Mouse (Mus musculus): ENCODE measurements around the gene Car15. TPM values are rescaled to one million over a fixed set of nuclear protein-coding genes. Genes with fewer than 3 reads are reported as not detected.

Car15 gene
- total RNA-seq (2021) = 1 to 10 TPM; 1.8 to 2.2 TPM
- long read RNA-seq, experiment 1 = 0 reads
- long read RNA-seq, experiment 2 = 0 reads

DNA sequence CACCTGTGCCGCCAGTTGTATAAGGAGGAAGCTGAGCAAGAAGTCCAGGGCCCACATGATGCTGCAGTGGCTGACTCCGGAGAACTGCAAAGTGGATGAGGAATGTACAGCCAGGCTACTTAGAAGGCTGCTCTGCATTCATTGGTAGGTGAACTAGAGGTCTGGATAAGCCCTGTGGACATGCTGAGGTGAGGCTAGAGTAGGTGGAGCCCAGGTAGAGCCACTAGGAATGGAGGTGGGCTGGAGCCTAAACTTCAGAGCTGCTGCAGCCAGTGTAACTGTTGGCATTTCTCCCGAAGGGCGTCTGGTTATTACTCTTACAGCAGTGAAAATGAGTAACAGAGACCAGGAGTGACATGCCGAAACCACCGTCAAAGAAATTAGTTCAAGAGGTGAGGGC is at the start of gene Car15:
Gene Car15 (minus strand): TSS at position 314 of the 400 bp plus-strand sequence.
- DNase-seq (ENCODE audit: low spot score in 2 of 2) = no peak

DNA sequence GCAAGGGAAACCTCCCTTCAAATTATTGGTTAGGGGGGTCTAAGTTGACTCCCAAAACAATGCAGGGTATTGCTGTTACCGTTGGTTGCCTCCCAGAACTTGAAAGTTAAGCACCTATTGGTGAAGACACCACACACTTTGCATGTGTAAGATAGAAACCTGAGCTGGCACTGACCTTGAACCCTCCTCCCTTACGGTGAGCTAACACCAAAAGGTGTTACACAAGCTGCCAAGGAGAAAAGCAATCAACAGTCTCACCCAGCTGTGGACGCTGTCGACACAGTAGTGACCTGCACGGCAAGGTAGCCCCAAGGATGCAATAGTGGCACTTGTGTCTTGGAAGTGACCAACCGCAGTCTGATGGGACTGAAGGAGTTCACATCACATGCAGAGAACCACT is 46.0 kb upstream of the Car15 start:
- DNase-seq (ENCODE audit: low spot score in 2 of 2) = no peak

DNA sequence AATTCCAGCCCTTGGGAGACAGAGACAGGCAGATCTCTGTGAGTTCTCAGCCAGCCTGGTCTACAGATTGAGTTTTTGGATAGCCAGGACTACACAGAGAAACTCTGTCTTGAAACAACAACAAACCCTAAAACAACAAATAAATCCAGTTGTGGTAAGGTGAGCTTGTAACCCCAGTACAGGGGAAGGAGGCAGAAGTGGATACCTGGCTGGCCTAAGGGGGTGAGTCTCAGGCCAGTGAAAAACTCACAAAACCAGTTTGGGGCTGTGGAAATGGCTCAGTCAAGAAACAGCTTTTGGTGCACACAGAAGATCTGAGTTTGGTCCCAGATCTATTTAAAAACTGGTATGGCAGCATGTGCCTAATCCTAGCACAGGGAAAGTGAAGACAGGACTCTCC is 44.0 kb upstream of the Car15 start:
- no peak for DNase-seq (ENCODE audit: low spot score in 2 of 2)

DNA sequence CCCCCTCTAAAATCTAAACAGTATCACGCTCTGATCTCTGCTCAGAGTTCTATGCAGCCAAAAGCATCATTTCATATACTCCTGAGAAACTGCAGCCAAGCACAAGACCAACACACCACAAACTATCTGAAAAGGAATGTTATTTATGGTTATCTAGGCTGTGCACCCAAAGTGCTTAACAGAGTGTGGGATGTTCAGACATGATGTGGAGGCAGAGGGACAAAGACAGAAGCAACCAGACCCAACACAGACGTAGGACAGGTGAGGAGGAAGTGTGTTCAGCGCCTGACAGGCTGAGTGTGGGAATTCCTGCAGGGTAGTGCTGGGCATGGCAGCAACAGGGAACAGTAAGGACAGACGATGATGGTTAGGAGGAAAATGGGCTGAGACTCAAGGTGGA is 41.4 kb upstream of the Car15 start:
- no peak for DNase-seq (ENCODE audit: low spot score in 2 of 2)

DNA sequence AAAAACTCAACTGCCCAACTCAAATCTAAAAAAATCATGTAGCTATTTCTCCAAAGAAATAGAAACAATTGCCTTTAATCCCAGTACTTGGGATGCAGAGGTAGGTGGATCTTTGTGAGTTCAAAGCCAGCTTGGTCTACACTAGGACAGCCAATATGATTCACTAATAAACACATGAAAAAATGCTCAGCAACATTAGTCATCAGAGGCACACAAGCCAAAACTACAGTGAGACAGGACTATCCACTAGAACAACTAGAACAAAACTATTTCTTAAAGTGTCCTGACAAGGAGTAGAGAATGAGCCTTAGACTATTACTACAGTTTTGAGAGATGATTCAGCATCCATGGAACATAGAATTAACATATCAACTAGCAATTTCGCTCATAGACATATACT is 37.9 kb upstream of the Car15 start:
- DNase-seq (ENCODE audit: low spot score in 2 of 2) = no peak

DNA sequence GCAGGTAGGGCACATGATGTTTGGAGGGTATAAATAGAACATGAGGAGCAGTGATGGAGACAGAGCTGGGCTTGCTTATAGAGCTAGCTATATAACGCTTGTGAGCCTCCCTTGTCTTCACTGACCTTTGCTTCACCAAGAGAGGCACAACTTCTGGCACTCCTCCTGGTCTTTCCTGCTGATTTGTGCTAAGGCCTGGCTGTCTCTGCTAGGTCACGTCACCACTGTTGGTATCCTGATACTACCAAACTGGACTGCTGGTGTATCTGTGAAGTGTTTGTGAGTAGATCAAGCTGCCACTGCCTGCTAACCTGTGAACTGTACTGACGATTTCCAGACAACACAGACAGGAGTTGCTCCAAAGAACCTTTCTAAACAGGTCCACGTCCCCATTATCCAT is 37.0 kb upstream of the Car15 start:
- DNase-seq (ENCODE audit: low spot score in 2 of 2) = no peak

DNA sequence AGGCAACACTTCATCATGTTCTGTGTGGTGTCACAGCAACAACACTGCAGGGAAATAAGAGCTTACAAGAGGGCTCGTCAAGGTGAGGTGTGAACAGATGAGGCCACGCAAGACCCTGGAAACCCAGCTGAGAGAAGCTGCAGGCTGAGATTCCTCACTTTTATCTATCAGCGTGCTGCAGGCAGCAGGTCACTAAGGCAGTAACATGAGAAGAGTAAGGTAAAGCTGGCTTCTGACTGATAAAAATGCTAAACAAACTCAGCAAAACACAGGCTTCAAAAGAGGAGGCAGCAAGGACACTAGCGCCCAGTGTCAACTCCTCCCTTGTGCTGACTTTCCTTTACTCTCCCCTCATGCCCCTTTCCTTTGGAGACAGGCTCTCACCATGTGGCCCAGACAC is 34.8 kb upstream of the Car15 start:
- DNase-seq (ENCODE audit: low spot score in 2 of 2) = no peak

DNA sequence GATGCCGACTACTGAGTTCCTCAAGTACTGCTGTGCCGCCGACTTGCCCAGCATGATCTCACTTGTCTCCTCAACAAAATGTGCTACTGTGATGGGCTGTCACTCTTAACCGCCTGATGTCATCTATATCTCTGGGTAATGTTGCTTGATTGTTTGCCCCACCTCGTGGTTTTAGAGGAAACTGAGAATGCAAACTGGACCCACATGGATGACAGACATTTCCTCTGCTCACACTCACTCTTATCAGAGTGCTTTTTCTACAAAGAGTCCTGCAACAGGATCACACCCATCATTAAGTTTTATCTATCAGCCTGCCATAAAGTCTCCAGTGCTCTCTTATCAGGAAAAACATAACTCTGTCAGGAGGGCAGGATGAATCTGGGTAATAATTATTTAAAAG is 33.1 kb upstream of the Car15 start:
- no peak for DNase-seq (ENCODE audit: low spot score in 2 of 2)

DNA sequence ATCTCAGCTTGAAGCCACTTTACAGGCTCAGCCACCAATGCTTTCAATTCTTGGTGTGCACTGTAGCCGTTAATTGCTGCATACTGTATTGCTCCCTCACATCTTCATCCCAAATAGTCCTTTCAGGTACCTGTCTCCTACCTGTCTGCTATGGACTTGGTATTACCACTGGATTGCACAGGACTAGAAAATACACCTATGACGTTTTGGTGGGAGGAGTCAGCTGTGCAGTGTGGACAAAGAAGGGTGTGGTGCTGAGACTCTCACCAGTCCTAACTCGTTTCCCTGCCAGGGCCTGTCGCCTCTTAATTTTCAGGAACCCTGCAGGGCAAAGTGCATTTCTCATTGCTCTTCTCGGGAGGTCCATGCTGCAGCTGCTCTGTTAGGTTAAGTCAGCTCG is 27.6 kb upstream of the Car15 start:
- no peak for DNase-seq (ENCODE audit: low spot score in 2 of 2)

DNA sequence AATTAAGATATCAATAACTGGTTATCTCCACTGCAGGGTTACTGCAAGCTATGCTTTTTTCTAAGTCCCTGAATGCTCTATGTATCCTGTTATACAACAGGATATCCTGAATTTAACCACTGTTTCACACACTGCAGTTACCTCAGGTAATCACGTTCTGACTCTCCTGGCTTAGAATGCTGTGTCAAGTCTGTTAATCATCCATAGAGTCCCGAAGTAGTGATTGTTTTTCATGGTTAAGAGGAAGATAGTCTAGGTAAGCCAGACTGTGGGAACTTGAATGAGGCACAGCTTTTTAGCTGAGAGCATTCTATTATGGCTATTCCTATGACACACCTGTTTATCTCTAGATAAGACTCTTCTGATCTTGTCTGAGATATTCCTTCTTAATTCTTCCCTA is 27.1 kb upstream of the Car15 start:
- no peak for DNase-seq (ENCODE audit: low spot score in 2 of 2)

DNA sequence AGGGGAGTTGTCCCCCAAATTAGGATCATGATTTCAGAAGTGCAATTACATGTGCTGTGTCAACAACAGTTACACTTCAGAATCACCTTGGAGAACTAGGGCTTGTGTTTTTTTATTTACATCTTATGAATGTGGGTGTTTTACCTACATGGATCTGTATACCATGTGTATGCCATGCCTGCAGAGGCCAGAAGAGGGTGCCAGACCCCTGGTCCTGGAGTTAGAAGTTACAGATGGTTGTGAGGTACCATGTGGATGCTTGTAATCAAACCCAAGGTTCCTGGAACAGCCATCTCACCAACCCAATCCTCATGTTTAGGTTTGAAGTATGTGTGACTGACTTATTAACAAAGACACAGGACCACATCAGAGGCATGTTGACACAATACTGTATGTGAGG is 20.4 kb upstream of the Car15 start:
- DNase-seq (ENCODE audit: low spot score in 2 of 2) = no peak

DNA sequence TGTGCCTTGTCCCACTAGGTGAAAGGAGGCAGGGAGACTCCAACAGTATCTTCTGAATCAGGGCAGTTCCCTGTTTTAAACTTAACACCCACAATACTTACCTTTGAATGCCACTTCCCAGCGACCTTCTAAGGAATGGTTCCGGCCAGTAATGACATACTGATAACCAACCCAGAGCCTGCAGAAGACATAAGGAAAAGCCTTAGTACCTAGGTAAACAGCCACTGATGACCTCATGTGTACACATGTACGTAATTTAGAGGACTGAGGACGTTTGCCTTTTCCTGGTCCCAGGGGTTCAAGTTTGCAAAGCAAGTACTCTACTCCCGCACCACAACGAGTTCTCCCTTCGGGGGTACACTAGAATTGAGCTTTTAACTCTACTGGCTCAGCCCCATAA is 19.0 kb upstream of the Car15 start:
- peak in 1 of 2 experiments; percentile 13 for DNase-seq (ENCODE audit: low spot score in 2 of 2)

DNA sequence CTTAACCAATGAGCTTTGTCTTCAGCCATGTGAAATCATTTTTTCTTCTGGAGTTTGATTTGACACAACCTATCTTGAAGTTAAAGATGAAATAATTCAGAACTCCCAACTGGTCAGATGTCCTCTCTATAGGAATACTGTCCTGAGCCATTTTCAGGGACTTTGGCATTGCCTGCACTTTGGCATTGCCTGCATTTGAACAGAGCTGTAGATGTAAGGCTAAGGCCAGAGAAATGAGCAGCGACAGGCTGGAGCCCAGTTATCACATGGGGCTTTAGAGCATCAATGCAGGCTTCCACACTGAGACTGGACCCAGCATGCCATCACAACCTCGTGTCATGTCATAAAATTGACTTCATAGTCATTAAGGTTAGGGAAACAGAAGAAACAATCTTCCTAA is 15.1 kb upstream of the Car15 start:
- no peak for DNase-seq (ENCODE audit: low spot score in 2 of 2)

DNA sequence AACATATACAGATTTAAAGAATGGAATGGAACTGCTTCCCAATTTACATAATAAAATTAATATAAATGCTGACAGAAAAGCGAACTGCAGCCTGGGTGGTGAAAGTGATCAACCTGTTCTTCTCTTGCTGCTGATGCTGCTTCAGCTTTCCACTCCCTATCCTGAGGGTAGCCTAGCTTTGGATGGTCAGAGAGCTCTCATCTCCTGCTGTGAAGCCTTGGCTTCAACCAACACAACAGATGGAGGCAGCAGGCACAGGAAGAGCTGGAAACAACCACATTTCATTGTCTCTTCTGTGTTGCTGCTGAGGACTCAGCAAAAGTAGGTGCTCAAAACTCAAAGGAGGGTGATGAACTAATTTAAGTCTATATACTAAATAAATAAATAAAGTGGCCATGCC is 13.7 kb upstream of the Car15 start:
- DNase-seq (ENCODE audit: low spot score in 2 of 2) = no peak

DNA sequence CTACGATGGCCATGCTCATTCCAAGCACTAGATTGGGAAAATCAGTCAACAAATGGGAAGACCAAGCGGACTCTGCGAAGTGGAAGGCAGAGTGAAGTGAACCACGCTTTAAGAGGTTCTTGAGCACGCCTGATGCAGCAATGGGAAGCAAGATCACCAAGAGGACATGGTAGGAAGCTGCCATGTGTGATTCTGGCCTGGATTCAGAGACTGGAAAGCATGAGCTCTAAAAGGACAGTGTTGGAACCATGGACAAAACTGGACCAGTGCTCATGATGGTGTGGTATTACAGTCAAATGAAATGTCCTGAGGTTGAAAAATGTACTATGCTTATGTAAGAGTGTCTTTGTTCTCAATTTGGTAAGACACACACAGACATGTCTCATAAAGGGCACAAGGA is 13.2 kb upstream of the Car15 start:
- no peak for DNase-seq (ENCODE audit: low spot score in 2 of 2)

DNA sequence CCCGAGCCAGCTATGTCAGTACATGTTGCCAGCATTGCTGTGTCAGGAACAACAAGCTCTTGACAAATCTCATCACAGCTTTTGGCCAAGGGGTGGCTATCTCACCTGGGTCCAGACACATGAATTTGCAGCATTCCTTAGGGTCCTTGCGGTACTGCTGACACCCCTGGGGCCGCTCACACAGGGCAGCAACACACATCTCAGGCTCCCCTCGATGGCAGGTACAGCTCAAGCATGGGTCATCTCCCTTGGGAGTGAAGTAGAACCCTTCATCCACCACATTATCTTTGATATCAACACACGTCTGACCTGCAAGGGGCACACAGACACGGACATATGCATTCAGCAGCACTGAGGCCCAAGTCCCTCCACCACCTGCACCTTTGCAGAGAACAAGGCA is 11.3 kb upstream of the Car15 start:
- no peak for DNase-seq (ENCODE audit: low spot score in 2 of 2)

DNA sequence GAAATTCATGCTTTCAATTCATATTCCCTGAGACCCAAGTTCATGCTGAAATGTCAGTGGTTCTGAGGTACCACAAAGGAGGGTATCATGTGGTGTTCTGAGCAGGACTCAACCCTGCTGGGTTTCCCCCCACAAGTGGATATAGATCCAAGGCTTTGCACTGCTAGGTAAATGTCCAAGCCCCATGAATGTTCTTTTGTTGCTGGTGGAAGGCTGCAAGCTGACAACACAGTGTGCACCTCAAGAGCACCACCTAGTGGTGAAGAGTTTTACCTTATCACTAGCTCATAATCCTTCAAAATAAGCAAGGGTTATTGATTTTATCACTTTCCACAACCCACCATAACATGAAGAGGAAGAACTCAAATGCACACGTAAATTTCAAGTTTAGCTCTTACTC is 10.8 kb upstream of the Car15 start:
- DNase-seq (ENCODE audit: low spot score in 2 of 2) = peak in 1 of 2 experiments; percentile 27

DNA sequence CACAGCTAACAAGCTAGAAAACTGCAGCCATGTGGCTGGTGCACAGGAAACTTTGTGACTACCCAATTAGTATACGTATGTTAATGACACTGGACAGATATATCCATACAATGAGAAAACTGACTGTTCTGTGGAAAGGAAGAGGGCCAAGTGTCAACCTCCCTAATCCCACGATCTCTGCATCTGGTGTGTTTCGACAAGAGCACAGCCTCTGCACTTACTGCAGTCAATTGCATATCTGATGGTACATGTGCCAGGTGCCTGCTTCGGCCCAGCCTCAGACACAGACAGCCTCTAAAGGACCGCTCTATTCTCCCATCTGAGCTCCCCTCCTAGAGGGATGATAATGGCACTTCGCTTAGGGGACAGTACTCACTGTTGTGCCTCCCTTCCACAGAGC is 10.3 kb upstream of the Car15 start:
- DNase-seq (ENCODE audit: low spot score in 2 of 2) = no peak

DNA sequence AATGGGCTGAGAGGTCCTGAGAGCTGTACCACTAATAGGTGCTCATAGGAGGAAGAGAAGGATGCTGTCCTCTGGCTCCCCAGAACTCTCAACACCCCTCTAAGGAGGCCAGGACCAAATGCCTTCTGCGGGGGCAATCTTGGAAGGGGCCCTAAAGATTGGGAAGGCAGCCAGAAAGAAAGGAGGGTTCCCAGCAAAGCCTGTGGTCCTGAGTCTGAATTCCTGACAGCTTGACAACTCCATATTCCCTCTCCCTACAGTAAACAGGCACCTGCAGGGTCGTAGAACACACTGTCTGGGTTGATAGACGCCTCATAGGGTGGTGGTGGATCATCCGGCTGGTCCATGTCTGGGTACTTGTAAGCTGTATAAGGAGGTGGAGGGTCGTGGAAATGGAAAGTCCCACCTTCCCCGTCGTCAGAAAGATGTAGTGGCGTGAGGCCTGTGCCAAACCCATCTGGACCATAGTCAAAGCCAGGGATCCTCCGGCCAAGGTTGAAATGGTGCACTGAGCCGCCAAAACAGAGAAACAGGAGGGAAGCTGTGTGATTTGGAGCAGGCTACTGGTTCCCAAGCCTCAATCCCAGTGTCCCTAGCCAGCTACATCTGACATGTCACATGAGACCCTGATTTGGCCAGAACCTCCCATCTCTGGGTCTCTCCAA is 5.7 kb upstream of the Car15 start:
- DNase-seq (ENCODE audit: low spot score in 2 of 2) = no peak

DNA sequence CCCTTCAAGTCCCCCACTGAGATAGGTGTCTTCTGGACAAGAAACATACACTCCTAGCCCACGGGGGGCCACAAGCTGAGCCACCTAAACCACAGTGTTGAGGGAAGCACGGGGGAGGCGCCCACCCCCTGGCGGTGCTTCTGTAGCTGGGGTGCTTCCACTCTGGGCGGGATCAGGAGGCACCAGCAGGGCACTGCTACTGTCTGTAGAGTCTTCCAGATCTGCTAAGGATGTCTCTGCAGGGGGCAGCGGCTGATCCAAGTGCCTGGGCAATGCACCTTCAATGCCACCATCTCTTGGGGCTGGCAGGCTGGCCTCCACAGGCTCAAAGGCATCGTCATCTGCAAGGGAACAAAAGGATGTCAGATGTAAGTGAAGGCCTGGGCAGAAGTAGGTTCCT is 4.3 kb upstream of the Car15 start:
- DNase-seq (ENCODE audit: low spot score in 2 of 2) = no peak

DNA sequence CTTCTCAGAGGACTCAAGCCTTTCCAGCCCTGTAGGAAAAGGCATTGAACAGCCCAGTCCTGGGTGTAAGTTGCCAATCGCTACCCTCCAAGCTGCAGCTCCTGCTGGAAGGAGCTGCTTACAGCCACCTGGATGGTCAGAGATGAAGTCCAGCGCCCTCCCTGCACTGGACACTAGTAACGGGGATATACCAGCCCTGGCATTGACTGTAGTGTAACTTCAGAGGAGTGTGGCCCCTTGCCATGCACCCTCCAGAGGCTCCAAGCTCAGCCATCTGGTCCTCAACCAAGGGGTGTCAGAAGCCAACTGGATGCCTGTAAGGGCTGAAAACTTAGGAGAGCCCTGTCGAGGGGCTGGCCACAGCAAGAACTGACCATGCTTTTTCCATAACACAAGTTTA is 1.8 kb upstream of the Car15 start:
- no peak for DNase-seq (ENCODE audit: low spot score in 2 of 2)

DNA sequence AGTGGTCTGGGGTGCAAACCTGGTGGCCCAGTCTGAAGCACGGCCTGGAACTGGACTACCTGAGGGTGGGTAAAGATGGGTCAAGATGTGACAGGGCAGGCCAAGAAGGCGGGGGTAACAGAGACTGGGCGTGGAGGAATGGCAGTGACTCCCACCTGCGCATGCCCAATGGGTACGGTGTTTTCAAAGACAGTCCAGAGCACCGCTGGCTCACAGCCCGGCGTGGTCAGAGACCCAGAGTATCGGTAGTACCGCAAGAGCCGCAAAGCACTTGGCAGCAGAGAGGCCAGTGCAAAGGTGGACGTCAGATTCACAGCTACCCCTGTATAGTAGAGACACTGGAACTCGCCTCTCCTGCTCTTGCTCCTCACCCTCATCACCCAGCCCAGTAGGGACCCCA is 2.7 kb downstream of the Car15 start:
- DNase-seq (ENCODE audit: low spot score in 2 of 2) = no peak

DNA sequence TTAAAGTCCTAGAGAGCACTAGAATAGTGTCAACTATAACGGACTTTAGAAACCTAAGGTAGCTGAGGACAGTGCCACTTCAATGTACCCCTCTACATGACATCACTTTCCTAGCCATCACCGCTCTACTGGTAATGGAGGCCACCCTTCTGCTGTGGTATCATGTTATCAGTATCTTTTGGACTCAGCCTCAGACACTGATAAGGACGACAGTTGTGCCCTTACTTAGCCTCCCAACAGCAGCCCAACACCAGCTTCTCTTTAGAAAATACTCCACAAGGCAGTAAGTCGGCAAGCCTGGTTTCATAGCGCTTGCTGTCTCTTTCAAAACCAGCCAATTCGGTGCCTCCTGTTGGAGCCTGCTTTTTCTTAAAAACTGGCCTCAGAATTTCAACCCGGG is 3.6 kb downstream of the Car15 start:
- DNase-seq (ENCODE audit: low spot score in 2 of 2) = no peak
